Mouse (Mus musculus) heart, postnatal 0 days (tissue): Measurements from ENCODE around the gene Cdkn2d.

Source experiments
- CTCF ChIP-seq: IDR thresholded peaks from 2 replicates; pipeline ENCODE4 v1.5.1; 2016; ENCODE audit warnings: antibody characterized with exemption, control low read depth, low read depth
- EP300 ChIP-seq: IDR thresholded peaks from 2 replicates; pipeline ENCODE4 v1.6.1; 2016; ENCODE audit warnings: antibody characterized with exemption, low read depth

DNA sequence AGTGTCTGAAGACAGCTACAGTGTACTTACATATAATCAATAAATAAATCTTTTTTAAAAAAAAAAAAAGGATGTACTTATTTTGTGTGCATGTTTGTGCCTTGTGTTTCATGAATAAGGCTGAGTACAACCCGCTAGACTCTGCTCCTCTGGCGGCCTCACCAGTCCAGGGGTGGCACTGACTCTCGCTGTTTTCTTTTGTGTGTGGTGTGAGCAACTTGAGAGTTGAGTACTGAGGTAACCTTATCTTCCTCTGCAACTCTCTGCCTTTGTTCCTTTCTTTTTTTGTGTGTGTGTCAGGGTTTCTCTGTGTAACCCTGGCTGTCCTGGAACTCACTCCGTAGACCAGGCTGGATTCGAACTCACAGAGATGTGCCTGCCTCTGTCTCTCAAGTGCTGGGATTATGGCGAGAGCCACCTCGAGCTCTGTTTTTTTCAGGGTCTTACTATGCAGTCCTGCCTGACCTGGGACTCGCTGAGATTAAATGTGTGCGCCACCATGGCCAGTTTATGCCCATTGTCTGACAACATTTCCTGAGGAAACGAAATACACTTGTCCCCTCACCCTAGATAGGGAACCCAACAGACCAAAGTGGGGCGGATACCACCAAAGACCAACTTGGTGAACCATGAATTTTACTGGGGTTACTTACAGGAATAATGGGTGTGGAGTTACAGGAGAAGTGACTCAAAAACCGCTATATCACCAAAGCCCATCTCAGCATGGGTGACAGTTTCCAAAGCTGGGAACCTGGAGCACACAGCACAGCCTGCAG is 40.3 kb upstream of the Cdkn2d start:
- TF ChIP-seq CTCF = no peak
- TF ChIP-seq EP300 = no peak
